Mouse (Mus musculus) spleen, postnatal 36 days (tissue): ENCODE results near the gene Snx18.

Experiments
- DNase-seq, 2 experiments: peaks; one replicate each; pipeline ENCODE4 v3.0.0; 2022; ENCODE audit warnings: low spot score in 2 of 2, mixed read lengths in 1 of 2

Snx18 gene

DNA sequence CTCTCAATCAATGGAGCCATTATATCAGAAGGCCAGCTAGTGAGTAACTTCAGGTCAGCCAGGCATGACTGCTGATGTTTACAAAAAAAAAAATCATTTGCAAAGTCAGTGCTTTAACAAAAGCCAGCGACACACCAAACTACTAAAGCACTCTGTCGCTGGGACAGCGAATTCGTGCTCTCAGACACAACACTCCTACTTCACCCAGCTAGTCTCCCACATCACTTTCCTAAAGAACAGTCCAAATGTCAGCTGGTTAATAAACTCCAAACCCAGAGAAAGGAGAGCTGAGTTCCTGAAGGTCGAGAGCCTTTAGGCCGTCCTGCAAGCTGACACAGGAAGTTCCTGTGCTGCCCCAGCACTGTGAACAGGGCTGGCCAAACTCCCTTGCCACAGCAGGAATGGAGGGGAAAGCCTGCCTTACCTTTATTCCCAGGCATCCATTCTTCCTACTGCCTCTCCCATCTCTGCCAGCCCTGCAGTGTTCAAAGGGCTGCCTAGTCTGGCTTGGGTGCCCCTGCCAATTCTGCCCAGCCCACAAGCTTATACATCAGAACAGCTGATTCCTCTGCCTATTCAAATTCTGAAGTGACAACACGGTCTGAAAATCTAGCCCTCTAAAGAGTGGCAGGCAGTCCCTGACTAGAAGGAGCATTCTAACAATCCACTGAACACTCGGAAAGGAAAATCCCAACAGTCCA, 2.2 kb downstream of the Snx18 start:
- DNase-seq = no peak

DNA sequence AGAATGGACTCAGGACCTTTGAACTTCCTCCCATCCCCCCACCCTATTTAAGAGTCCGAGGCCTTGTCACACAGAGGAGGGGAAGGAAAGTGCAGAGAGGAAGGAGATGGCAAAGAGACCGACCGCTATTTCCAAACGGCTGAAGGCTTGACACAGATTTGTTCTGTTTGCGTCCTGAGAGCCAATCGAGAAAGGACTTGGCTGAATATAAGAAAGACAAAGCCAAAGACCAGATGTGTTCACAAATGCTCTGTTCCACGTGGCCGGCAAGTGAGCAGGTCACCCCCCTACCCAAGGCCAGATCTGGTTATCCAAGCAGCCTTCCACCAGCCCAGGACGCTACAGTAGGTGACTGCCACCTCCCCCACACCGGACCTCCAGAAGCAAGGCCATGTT, 2.8 kb downstream of the Snx18 start:
- no peak for DNase-seq

DNA sequence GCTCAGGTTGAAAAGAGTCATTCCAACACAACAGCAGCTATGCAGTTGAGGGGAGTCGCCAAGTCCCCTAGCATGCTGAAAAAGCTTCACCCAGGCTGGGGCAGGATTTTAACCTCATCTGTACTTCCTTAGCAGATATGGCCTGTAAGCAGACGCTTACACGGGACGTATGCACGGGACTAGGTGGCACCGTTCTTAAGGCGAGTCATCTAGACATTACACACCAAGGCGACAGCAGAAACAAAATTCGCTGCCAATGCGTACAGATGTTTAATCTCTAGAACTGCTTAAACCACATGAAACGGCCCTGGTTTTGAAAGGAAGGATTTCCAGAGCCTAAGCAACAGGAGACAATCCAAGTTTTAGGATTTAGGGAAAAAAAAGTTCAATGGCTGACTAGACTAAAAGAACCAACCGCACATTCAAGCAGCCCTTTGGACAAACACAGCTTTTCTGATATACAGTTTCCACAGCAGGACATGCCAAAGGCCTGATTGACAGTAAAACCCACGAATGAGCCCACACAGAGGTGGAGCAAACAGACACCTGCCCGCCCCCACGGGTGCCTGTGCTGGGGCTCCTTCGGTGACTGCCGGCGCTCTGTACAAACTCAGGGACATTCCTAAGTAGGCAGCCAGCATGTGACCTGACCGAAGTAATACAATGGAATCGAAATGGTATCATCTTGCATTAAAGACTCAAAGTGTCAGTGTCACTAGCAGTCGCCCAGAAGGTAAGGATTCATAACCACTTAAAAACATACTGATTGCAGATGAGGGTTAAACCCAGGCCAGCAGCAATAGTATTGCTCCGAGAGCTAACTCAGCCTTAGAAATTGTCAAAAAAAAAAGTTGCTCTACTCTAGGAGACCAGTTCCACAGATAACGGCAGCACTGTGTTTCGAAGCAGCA, 3.5 kb downstream of the Snx18 start:
- DNase-seq = peak; percentile 84 to 85

DNA sequence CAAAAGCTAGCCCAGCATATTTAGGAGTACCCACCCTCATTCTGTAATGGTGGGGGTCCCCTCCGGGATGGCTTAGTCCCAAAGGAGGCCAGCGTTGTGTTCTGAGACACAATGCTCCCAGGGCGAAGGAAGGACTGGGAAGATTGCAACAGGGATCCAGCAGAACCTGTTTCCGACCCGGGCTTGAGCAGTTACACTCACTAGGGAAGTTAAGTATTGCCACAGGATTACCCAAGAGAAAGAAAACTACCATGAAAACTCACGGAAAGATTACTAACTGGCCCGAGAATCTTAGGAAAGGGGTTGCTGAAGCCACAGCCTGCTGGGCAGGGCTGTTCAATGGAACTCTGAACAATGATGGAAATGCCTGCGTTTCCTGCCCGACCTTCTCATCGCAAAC, 4.5 kb downstream of the Snx18 start:
- no peak for DNase-seq

DNA sequence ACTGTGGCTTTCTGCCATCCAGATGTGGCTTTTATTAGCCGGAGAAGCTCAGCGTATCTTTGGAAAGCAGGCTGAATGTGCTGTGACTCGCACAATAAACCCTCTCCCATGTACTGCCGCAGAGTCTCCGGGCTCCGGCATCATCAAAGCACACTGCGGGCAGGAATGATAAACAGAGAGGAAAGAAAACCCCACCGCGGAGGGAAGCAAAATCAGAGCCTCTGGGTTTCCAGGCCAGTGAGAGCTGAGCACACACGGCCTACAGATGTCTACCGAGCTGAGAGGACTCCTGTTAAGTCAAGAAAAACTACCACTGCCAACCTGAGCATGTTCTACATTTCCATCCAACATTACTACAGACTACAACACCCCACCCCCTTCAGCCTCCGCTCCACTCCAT, 5.0 kb downstream of the Snx18 start:
- DNase-seq = no peak

DNA sequence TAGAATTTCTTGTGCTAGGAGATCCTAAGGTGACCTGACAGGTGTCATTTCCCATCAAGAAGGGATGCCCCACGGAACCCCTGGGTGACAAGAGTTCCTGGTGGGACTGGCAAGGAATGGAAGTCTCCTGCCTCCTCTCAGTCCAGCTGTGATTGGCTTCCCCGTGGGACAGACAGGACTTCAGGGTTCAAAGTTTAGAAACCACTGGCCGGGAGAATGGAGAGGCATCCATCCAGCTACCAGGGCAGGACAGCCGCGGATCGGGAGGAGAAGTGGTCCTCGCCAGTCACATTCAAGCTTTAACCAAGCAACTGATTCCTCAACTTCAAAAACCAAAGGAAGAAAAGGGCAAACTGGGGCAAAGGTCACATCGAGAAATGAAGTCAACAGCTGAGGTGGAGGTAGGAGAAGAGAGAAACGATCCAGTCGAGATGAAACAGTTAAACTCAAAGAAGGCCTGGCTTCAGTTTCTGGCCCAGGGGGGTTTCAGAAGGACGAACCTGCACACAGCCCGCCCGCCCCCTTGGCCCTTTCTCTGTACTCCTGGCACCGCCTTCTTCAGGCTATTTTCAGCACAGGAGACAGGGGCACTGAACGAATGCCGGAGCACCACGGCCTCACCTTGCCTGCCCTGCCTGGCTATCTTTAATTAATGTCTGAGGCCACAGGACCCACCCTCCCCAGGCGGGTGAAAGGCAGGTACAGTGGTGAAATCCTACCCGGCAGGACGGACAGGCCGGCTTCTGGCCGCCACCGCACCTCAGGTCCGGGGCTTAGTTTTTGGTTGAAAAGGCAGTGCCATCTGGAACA, 6.0 kb downstream of the Snx18 start:
- no peak for DNase-seq

DNA sequence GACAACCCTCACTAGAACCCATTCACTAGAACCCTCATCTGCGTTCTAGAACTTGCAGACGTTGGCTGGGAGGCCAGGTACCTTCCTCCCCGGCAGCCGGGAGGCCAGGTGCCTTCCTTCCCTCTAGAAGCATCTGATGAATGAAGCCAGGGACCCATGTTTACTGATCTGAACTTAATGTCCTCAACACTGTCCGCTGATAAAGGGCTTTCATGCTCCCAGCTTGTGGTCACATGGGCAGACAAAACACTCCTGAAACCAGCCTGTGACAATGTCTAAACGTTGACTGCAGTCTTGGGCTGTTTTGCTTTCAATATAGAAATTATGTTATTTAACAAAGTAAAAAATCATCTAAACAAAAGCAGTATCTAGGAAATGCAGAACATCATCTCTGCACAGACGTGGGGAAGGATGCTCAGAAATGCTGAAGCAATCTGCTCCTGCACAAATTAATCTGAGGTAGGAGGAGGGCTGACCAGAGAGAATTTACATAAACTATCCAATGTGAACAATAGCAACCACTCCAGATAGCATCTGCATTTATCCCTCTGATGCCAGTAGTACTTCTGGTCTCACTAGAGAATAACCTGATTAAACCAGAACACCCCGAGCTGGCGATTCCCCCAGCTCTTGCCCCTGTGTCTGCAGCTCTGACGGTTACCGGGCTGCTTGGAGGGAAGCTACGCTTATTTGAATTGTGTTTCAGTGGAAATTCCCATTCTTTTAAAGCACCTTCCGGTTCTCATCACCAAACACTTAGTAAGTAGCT, 7.4 kb downstream of the Snx18 start:
- DNase-seq = no peak

DNA sequence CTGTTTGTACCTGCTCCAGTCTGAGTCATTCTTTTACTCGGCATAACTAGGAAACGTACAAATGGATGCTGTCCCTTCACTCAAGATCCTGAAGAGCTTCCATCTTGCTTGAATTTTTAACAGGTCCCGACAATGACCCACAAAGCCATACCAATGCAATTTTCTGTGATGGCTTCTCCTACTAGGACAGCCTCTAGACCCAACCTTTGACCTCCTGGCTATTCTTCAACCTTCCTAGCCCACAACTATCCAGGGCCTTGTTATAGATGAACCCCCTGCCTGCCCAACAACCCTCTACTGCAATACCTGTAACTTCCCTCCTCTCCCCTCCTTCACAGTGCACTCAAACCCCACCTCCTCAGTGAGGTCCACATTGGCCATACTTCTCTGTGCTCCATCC, 8.9 kb downstream of the Snx18 start:
- DNase-seq = no peak

DNA sequence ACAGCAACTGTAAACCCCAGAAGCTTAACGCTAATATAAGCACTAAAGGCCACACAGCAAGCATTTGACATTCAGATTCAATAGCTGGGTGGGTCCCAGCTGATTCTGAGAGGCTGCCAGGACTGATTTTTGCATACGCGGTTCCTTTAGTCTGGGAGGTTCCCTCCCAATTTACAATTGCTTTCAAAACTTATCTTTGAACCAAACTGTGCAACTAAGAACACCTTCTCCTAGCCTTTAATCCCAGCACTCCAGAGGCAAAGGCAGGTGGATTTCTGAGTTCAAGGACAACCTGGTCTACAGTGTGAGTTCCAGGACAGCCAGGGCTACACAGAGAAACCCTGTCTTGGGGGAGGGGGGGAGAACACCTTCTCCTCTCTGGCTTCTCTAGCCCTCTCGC, 10.5 kb downstream of the Snx18 start:
- DNase-seq = no peak

DNA sequence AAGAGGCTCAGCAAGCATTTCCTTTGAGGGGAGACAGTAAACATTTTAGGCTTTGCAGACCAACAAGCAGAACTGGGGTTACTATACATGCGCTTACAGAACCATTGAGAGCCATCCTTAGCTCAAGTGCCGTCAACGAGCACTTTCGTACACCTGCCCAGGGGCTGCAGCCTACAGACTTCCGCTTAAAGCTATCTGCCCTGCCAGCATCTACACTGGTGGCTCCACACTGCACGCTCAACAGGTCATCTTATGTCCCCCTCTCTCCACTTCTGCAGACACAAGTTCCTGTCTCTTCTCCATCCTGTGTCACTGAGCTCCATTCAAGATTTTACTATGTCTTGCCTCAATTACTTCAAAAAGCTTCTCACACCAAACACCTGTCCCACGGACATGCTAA, 11.0 kb downstream of the Snx18 start:
- no peak for DNase-seq

DNA sequence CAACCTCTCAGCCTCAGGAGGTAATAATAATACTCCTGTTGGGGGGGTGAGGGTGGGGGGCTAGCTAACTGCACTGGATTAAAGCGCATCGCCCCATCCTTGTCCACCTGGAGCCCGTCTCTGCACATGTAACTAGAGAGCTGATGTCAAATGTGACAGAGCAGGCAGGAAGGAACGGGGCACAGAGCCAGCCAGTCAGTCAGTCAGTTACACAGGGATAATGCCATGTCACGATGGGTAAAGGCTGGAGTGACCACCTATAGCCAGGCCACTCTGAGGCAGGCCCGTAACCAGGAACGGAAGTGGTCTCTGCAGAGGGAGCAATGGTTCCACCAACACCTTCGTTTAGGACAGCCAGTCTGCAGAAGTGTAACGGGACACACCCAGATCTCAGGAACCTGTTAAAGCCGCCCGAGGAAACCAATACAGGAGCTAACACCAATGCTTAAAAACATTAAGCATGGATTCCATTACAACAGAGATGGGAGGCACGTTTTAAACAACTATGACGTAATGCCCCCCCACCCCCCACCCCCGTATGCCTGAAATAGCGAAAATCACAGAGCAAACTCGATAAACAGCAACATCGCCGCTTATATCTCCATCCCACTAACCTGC, 11.5 kb downstream of the Snx18 start:
- no peak for DNase-seq

DNA sequence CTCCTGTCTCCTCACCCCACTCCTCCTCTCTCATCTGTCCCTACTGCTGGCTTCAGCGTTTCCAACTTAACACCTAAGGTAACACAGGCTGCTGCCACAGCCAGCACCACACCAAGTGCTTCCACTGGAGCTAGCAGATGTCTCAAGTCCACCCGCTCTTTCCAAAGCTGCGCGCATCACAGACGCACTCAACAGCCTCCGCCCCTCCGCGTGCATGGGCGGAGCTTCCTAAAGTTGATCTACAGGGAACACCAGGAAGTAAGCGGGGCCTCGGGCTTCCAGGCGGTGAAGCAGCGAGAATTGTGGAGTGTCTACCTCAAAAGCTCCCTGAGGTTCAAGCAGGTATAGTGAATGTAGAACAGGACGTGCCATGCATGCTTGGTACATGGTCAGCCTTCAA, 12.2 kb downstream of the Snx18 start:
- DNase-seq = no peak

DNA sequence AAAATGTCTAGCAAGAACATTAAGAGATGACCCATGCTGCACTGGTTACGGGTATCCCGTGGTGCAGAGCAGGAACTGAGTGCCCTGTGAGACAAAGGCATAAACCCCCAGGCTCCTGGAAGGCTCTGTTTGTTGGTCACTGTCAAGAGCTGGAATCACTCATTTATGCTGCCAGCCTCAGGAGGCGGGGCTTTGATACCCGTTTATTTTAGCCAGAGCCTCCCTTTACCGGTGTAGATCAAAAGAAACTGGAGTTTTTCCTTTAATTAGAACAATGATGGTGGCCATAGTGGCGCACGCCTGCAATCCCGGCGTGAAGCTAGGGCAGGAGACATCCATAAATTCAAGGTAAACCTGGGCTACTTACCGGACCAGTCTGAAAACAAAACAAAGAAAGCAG, 12.7 kb downstream of the Snx18 start:
- no peak for DNase-seq

DNA sequence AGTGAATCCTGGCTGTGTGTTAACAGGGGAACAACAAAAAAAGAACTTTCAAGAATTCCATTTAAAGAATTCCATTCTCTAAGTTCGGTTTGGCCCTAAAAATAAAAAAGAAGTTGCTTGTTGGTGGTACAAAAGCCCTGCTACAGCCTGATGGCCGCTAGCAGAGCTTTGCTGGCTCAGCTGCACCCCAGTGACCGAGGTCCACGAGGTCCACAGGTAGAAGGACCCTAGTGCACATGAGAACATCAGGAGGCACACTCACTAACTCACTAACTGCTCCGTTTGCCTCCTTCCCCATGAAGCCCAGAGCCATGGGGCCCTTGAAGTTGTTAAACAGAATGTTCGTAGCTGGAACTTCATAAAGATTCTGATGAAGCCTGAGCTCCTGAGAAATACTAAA, 14.0 kb downstream of the Snx18 start:
- no peak for DNase-seq

DNA sequence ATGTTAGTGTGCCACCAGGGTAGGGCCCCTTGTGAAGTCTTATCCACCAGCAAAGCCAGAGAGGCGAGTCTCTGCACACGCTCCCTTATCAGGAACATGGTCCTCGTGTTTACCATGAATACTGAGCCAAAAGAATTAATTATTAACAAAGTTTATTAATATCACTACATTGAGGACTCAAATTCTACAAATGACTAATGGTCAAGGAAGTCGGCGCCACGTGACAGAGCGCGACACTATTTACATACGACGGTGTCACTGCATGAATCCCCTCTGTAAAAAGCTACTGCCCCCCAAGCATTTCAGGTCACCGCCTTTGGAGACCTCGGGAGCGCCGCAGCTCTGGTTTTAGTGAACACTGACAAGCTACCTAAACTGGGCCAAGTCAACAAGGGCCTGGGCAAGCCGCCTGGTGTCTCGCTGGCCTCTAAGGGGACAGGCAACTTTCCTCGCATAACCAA, 15.5 kb downstream of the Snx18 start:
- DNase-seq = no peak

DNA sequence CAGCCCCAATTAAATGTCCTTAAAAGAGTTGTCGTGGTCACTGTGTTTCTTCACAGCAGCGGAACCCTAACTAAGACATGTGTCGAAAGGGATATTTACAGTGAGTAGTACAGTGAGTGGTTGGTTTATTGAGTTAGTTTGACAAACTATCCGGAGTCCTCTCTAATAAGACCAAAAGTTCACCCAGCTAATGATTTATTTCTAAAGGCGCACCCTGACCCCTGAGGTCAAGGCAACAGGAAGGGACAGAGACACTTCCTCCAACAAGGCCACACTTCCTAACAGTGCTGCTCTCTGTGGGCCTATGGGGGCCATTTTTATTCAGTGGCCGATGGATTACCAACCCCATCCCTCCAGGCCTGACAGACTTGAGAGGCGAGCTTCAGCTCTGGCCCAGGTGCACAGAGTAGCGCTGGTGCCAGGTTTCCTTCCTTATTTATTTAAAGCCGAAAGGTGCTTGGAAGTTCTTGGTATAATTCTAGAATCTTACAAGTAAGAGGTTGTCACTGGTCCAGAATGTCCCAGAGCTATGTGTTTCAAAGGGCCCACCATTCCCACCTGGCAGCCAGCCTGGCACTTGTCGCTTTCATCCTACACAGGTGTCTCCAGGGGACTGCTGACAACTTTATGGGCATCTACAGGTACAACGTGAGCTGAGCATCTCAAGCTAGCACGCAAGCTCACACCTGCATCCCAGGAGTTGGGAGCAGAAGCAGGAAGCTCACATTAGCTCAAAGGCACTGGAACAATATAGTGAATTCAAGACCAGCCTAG, 16.3 kb downstream of the Snx18 start:
- no peak for DNase-seq

DNA sequence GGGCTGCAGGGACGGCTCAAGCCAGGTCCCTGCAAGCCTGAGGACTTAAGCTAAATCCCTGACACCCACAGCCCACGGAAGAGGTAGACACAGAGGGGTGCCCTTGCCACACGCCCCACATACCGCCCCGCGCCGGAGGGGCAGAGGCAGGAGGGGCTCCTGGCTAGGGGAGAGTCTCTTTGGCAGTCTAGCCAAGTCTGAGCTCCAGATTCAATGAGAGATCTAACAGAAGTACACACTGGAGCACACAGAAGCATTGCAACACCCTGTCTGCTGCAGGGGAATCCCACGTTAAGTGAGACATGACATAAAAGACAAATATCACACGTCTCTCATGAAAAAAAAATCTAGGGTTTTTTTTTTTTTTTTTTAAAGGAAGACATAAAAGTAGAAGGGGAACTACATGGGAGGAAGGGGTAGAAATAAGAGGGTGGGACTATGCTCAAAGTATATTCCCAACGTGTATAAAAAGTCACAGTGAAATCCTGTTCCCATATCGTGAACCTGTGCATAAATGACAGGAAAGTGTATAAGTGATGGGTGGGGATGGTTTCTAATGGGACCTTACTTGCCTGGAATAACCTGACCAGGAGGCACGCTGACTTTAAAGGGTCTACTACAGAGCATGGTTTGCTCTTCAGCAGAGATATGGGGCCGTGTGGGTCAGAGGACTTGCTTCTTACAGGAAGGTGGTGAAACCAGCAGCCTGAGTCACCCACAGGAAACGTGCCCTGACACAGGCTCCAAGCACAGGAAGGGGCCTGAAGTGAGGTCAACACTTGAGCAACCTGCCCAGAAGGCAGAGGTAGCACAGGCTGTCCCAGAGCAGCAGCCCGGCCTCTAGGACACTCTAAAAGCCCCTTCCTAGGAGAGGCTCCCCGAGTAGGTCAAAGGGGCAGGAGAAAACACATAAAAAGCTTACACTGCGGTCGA, 17.6 kb downstream of the Snx18 start:
- peak; percentile 46 to 60 for DNase-seq

DNA sequence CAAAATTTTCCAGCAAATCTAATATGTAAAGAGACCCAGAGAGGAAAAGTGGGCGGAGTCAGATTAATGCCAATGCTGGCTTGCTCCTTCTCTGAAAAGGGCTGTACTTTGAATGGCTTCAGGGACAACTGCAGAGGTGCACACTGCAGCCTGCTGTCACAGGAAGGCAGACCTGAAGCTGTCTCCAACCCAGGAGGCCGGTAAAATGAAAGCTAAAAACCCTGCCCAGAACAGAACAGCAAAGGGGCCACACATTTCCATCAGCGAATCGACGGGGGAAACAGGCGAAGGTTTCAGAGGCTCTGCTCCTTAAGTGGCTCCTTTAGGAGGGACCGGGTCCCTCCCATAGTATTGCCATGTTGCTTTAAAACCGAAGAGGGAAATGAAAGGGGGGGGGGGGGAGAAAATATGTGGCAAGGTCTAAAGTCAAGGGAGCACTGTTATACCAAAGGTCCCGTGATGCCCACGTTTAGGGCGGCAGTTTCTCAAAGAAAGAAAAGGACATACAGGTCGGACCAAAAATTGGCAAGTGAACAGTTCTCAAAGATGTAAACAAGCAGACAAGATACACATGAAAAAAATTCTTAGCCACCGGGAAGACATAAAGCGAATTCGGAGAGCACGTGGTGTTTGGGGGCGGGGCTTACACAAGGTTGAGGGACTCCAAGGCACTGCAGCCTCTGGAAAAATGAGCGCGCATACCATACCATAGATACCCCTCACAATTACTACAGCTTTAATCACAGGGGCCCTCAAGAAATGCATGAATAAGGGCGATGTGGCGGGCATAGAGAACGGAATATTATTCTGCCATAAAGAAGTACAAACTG, 18.4 kb downstream of the Snx18 start:
- no peak for DNase-seq
